Mouse (Mus musculus) 3134 (cell line): Measurements from ENCODE around the gene Nbea.

ENCODE experiments used
- DNase-seq: peaks from one replicate; pipeline ENCODE4 v3.0.0-alpha.2; 2011; ENCODE audit warnings: low spot score; ENCODE audit not compliant: insufficient read length; ENCODE audit errors: extremely low read depth

The Nbea gene

GRCm38 (mm10) chr3:55835207-55835606 lies 348.3 kb downstream of the Nbea start:
- no peak for DNase-seq

GRCm38 (mm10) chr3:55830226-55830625 lies 353.3 kb downstream of the Nbea start:
- DNase-seq, result no peak

DNA sequence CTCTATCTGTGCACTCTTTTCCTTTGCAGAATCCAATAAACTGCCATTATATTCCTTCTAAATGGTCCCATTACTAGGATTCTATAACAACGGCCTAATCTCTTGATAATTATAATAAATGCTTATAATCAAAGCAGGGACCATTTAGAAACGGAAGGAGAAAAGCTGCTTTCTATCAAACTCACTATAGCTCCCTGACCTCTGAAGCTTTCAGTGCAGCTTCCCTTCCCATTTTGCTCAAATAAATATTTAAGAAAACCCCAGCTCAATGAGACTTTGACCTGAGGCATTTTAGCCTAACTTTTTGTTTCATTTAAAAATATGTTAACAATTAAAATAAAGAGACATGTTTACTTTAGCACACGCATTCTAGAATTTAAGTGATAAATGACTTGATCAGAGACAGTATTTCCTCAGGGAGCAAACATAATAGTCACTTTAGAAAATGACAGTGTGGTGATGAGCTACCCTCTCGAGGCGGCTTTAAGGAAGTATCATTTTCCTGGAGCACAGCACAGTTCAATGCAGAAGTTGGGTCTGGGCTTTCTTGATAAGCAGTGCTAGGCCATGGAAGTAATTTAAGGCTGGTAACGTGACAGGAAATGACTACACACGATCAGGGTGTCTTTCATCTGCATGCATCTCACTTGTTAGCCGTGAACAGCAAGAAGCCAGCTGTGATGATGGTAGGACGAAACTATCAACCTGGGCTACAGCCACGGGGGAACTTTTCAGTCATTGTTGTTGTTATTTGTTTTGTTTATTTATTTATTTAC lies 354.8 kb downstream of the Nbea start:
- DNase-seq, result no peak

DNA sequence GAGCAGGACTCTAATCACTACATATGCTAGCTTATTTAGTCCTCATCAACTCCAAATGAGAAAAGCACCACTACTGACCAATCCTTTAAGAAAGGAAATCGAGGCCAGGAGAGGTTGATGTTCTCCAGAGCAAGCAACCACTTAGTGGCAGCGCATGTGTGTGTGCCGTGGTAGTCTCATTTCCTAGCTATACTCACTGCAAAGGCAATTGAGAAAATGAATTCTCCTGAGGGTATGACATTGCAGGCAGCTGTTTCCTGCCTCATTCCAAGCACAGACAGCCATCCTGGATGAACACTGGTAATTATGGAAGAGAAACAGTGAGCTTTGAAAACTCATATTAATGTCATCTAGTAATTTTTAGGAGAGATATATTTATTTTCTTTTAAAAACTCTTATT lies 358.6 kb downstream of the Nbea start:
- DNase-seq, result no peak

DNA sequence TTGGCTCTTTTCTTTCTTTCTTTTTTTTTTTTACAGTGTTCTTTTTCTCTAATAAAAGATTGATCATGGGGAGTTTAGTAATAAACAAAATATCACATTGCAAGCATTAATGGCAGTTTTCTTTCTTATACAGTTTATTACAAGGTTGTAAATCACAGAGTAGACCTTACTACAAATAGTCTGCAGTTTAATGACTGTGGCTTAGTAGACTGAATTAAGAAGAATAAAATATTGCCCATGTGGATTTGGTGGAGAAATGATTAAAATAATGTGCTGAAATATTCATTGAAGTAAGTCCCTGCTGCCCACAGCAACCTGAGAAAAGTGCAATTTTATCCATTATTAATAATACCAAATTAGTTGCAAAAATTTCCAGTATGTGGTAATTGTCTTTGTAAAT lies 363.9 kb downstream of the Nbea start:
- no peak for DNase-seq

DNA sequence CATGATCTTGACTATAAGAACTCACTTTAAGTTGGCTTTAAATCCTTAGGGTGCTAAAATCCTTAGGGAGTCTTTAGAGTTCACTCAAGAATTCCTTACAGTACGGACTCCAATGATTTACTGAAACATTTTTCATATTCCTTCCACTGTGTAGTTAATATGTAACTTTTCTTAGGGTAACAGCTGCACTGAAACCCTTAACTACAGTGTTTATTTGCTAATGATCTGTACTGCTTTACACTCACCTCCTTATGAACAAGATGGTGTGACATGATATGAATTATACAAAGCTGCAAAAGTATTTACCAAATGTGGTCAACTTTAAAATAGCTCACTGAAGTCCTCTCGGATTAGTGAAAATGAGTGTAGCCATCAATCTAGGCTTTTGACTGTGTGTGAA lies 365.4 kb downstream of the Nbea start:
- no peak for DNase-seq

GRCm38 (mm10) chr3:55816638-55817375 lies 366.7 kb downstream of the Nbea start:
- DNase-seq, result no peak

- no peak for DNase-seq
These were observed 367.4 kb downstream of the Nbea start for GRCm38 (mm10) chr3:55816096-55816495.

DNA sequence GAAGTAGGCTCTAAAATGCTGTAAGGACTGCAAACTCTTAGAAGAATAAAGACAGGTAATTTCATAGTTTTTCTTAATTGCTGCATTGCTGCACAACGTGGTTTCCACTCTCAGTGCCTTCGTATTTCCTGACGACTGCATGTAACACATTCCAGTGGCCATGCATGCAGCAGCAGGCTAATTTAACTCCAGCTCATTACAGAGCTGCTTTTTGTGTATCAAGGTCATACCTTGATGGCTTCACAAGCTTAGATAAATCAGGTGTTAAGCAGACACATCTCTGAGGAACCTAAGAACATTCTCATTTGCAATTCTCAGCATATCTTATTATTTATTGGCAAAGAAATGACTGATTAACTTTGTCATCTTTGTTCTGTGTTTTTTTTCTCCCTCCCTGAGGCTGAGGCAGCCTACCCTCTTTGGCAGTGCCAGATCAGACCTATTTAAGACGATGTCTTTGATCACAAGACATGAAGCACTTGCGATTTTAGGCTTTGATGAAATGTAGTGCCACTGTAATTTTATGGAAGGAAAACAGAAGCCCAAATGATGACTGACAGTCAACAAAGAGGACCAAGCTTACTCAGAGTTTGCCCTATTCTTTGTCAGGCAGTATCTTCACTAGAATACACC lies 368.4 kb downstream of the Nbea start:
- no peak for DNase-seq

GRCm38 (mm10) chr3:55794768-55795167 lies 388.7 kb downstream of the Nbea start:
- DNase-seq, result no peak

GRCm38 (mm10) chr3:55793842-55794575 lies 389.5 kb downstream of the Nbea start:
- no peak for DNase-seq

GRCm38 (mm10) chr3:55792251-55792650 lies 391.2 kb downstream of the Nbea start:
- no peak for DNase-seq

GRCm38 (mm10) chr3:55790609-55791008 lies 392.9 kb downstream of the Nbea start:
- no peak for DNase-seq

DNA sequence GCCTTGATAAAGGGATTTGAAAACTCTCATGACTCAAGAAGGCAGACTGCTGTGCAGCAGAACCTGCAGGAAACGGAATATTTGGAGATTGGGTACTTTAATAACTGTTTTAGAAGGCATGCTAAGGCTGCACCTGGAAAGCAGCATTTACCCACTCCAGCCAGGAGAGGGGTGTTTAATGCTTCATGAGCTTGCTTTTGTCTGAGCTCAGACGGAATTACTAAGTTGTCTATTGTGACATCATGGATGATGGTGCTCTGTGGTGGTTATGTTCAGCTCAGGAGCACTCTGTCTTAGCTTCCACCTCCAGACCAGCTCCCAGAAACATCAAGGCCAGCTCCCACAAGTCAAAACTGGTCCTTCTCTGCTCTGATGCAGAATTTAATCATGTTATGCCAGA lies 393.6 kb downstream of the Nbea start:
- no peak for DNase-seq

- no peak for DNase-seq
These were observed 394.8 kb downstream of the Nbea start for GRCm38 (mm10) chr3:55788621-55789201.

- no peak for DNase-seq
These were observed 395.3 kb downstream of the Nbea start for GRCm38 (mm10) chr3:55788214-55788586.

GRCm38 (mm10) chr3:55787487-55788213 lies 395.9 kb downstream of the Nbea start:
- DNase-seq, result no peak

DNA sequence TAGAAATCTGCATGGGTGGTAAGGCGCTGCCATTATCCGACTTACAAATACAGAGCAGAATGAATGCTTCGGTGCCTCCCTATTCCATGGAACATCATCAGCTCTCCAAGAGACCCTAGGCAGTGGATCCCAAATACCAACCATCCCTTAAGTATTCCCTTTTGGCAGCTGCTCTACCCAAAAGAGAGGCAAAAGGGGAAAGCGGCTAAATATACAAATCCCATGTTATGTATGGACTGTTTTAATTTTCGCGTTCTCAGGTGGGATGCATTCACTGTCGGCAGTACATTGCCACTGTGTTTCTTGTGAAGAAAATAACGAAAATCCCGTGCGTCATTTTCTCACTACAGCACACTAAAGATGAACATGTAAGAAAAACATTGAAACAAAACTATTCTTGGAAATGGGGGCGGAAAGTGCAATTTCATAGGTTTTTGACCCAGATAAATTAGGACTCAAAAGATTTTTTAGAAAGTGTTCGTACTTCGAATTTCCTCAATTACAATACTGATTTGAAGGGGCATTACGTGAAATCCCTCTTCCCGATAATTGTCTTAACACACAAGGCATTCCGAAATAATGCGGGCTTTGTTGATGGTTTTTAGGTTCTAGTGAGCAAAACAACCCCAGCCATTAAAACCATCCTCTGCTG lies 396.5 kb downstream of the Nbea start:
- DNase-seq, result no peak

GRCm38 (mm10) chr3:55785981-55786725 lies 397.3 kb downstream of the Nbea start:
- DNase-seq, result no peak
